Mouse (Mus musculus): ENCODE data around the gene Nr1h3. TPM values are rescaled to one million over a fixed set of nuclear protein-coding genes. Genes with fewer than 3 reads are reported as not detected.

The Nr1h3 gene
- total and polyA plus RNA-seq, 3 experiments: 0.17 to 0.93 TPM; not detected in 1

- no peak for DNase-seq (ENCODE audit: extremely low read depth)
- H3K79me2 ChIP-seq (replicated peaks; ENCODE audit: control insufficient read depth, extremely low read depth, insufficient read depth, poor library complexity, severe bottlenecking): peaks cover 8% of the 10 kb centered on the region
- H3K27ac ChIP-seq (ENCODE audit: insufficient read depth, low read depth): no peak overlapping the region
- no peak overlapping the region for H3K4me3 ChIP-seq (replicated peaks in 1 of 3; ENCODE audit: low read depth in 2 of 3, low read length in 2 of 3, poor library complexity in 1 of 3)
- H3K36me3 ChIP-seq (replicated peaks in 1 of 2; ENCODE audit: control insufficient read depth in 1 of 2, insufficient read depth in 1 of 2, low read length in 1 of 2): peaks cover 28 to 37% of the 10 kb centered on the region in 2 experiments
- TF ChIP-seq POLR2AphosphoS2 (IDR thresholded peaks at IDR 0.05; ENCODE audit: low read depth, low read length): no peak
- no peak for TF ChIP-seq GABPA (IDR thresholded peaks at IDR 0.05; ENCODE audit: insufficient replicate concordance, low read depth, low read length)
- TF ChIP-seq EP300 (IDR thresholded peaks at IDR 0.05; ENCODE audit: low read length): no peak
- TF ChIP-seq MAFK (IDR thresholded peaks at IDR 0.05; ENCODE audit: insufficient replicate concordance, low read length): no peak
- no peak for TF ChIP-seq MXI1 (IDR thresholded peaks at IDR 0.05; ENCODE audit: low read depth, low read length)
- TF ChIP-seq IRF4 (IDR thresholded peaks at IDR 0.05; ENCODE audit: low read depth, low read length): no peak
- TF ChIP-seq MYC (IDR thresholded peaks at IDR 0.05; ENCODE audit: low read depth, low read length): no peak
- TF ChIP-seq SMC3 (IDR thresholded peaks at IDR 0.05; ENCODE audit: low read depth, low read length): no peak
- no peak for TF ChIP-seq SIN3A (IDR thresholded peaks at IDR 0.05; ENCODE audit: low read length)
- TF ChIP-seq USF2 (conservative IDR thresholded peaks at IDR 0.05; ENCODE audit: low read depth, low read length): no peak
- no peak for TF ChIP-seq JUND (conservative IDR thresholded peaks at IDR 0.05; ENCODE audit: low read depth, low read length)
- TF ChIP-seq HCFC1 (IDR thresholded peaks at IDR 0.05; ENCODE audit: low read depth, low read length): no peak
- no peak for TF ChIP-seq KAT2A (IDR thresholded peaks at IDR 0.05; ENCODE audit: insufficient replicate concordance, low read length)
- TF ChIP-seq ZKSCAN1 (IDR thresholded peaks at IDR 0.05; ENCODE audit: borderline replicate concordance, low read depth, low read length): no peak
- in situ Hi-C loops (cut with MboI; ENCODE audit: low pct_ligation_motif_present, low pct_unique_long_range_greater_than_20kb, low sequenced_read_pairs) (no loop called here), dilution Hi-C loops (cut with MboI; ENCODE audit: extremely low pct_ligation_motif_present, extremely low pct_unique_long_range_greater_than_20kb, low sequenced_read_pairs) (no loop called here)
- no peak overlapping the region for H3K9ac ChIP-seq (ENCODE audit: insufficient read depth, low read depth)
- no peaks in the 10 kb centered on the region for H3K27me3 ChIP-seq (replicated peaks)
- H3K4me1 ChIP-seq (ENCODE audit: control insufficient read depth in 1 of 2, insufficient read depth in 2 of 2): peaks cover 8 to 25% of the 10 kb centered on the region in 2 experiments
- H3K4me2 ChIP-seq (ENCODE audit: insufficient read depth, low read depth, poor library complexity, severe bottlenecking): no peak overlapping the region
- no peaks in the 10 kb centered on the region for H3K9me3 ChIP-seq (replicated peaks; ENCODE audit: low read length)
Observed at GRCm38 (mm10) chr2:91179825-91180224, 22.8 kb downstream of the Nr1h3 start.

- in situ Hi-C loops (cut with MboI; ENCODE audit: low pct_ligation_motif_present, low pct_unique_long_range_greater_than_20kb, low sequenced_read_pairs): no loop called here
- H3K4me3 ChIP-seq (replicated peaks in 1 of 3; ENCODE audit: low read depth in 2 of 3, low read length in 2 of 3, poor library complexity in 1 of 3): no peak overlapping the region
- no peak overlapping the region for H3K9ac ChIP-seq (ENCODE audit: insufficient read depth, low read depth)
- dilution Hi-C loops (cut with MboI; ENCODE audit: extremely low pct_ligation_motif_present, extremely low pct_unique_long_range_greater_than_20kb, low sequenced_read_pairs): no loop called here
- no peak for DNase-seq (ENCODE audit: extremely low read depth)
- H3K36me3 ChIP-seq (replicated peaks in 1 of 2; ENCODE audit: control insufficient read depth in 1 of 2, insufficient read depth in 1 of 2, low read length in 1 of 2): peaks cover 41 to 68% of the 10 kb centered on the region in 2 experiments
- H3K27ac ChIP-seq (ENCODE audit: insufficient read depth, low read depth): no peak overlapping the region
- H3K4me1 ChIP-seq (ENCODE audit: control insufficient read depth in 1 of 2, insufficient read depth in 2 of 2): peaks cover 0 to 16% of the 10 kb centered on the region in 2 experiments; a peak in 3 of 4 replicates
- no peaks in the 10 kb centered on the region for H3K9me3 ChIP-seq (replicated peaks; ENCODE audit: low read length)
- no peaks in the 10 kb centered on the region for H3K27me3 ChIP-seq (replicated peaks)
- H3K79me2 ChIP-seq (replicated peaks; ENCODE audit: control insufficient read depth, extremely low read depth, insufficient read depth, poor library complexity, severe bottlenecking): peaks cover under 1% of the 10 kb centered on the region
- TF ChIP-seq ELF1 (IDR thresholded peaks at IDR 0.05; ENCODE audit: low read depth, low read length): no peak
- no peak for TF ChIP-seq ZKSCAN1 (IDR thresholded peaks at IDR 0.05; ENCODE audit: borderline replicate concordance, low read depth, low read length)
- TF ChIP-seq MAFK (IDR thresholded peaks at IDR 0.05; ENCODE audit: insufficient replicate concordance, low read length): no peak
- TF ChIP-seq NELFE (IDR thresholded peaks at IDR 0.05; ENCODE audit: low read depth, low read length): no peak
- TF ChIP-seq SIN3A (IDR thresholded peaks at IDR 0.05; ENCODE audit: low read length): no peak
- no peak for TF ChIP-seq MXI1 (IDR thresholded peaks at IDR 0.05; ENCODE audit: low read depth, low read length)
- no peak for TF ChIP-seq NRF1 (IDR thresholded peaks at IDR 0.05; ENCODE audit: low read depth, low read length)
- TF ChIP-seq IRF4 (IDR thresholded peaks at IDR 0.05; ENCODE audit: low read depth, low read length): no peak
- TF ChIP-seq RAD21 (IDR thresholded peaks at IDR 0.05; ENCODE audit: low read depth, low read length): no peak
- no peak for TF ChIP-seq ZMIZ1 (IDR thresholded peaks at IDR 0.05; ENCODE audit: low read depth, low read length)
- no peak for TF ChIP-seq GABPA (IDR thresholded peaks at IDR 0.05; ENCODE audit: insufficient replicate concordance, low read depth, low read length)
- no peak overlapping the region for H3K4me2 ChIP-seq (ENCODE audit: insufficient read depth, low read depth, poor library complexity, severe bottlenecking)
Observed at GRCm38 (mm10) chr2:91176234-91176633, 26.4 kb downstream of the Nr1h3 start.
